31 mouse cellular contexts compared by ENCODE assay signal in genomic region chr2:70710236-70710635, GRCm38 (mm10). TPM values are rescaled to one million over a fixed set of nuclear protein-coding genes. Genes with fewer than 3 reads are reported as not detected.
"Had no signal": no experiment of that assay in that cellular context is flagged by ENCODE, and none has a peak within 500 bp of the region (broad histone marks: within the 10 kb centered on the region; RNA-seq: fewer than 3 reads in every experiment).

No protein-coding gene starts in this region.

- H3K27me3 ChIP-seq: embryonic facial prominence, embryonic 12.5 days; embryonic facial prominence, embryonic 13.5 days; embryonic facial prominence, embryonic 15.5 days; forebrain, embryonic 12.5 days; forebrain, embryonic 13.5 days; forebrain, embryonic 15.5 days had no signal

- H3K27ac ChIP-seq: embryonic facial prominence, embryonic 10.5 days; embryonic facial prominence, embryonic 12.5 days; embryonic facial prominence, embryonic 13.5 days; embryonic facial prominence, embryonic 15.5 days; forebrain, embryonic 10.5 days; forebrain, embryonic 12.5 days; forebrain, embryonic 13.5 days; forebrain, embryonic 15.5 days; gastrocnemius, adult 2 months; heart, adult 2 months had no signal

- DNase-seq: cerebellum, adult 8-10 months; cerebellum, adult 9-10 months; cerebellum, adult 9-11 months; cerebellum, postnatal 10 days; cerebellum, postnatal 14 days; cerebellum, postnatal 25 days; cerebellum, postnatal 36 days; embryo, embryonic 11 days; forebrain, postnatal 0 days; gastrocnemius, adult 2 months; gastrocnemius, postnatal 10 days; gastrocnemius, postnatal 14 days; gastrocnemius, postnatal 25 days; gastrocnemius, postnatal 36 days; heart, adult 18-20 months; heart, adult 2 months had no signal

- H3K4me1 ChIP-seq: forebrain, embryonic 12.5 days; forebrain, embryonic 15.5 days had no signal

- H3K4me2 ChIP-seq: embryonic facial prominence, embryonic 12.5 days; embryonic facial prominence, embryonic 13.5 days; embryonic facial prominence, embryonic 15.5 days; forebrain, embryonic 12.5 days; forebrain, embryonic 13.5 days; forebrain, embryonic 15.5 days had no signal

- H3K9ac ChIP-seq: embryonic facial prominence, embryonic 12.5 days; embryonic facial prominence, embryonic 13.5 days; embryonic facial prominence, embryonic 15.5 days; forebrain, embryonic 12.5 days; forebrain, embryonic 13.5 days; forebrain, embryonic 15.5 days; forebrain, postnatal 0 days had no signal

- H3K9me3 ChIP-seq: embryonic facial prominence, embryonic 10.5 days; embryonic facial prominence, embryonic 12.5 days; embryonic facial prominence, embryonic 13.5 days; embryonic facial prominence, embryonic 15.5 days; forebrain, embryonic 10.5 days; forebrain, embryonic 12.5 days; forebrain, embryonic 13.5 days; forebrain, embryonic 15.5 days had no signal

- H3K4me3 ChIP-seq: embryonic facial prominence, embryonic 10.5 days; embryonic facial prominence, embryonic 12.5 days; embryonic facial prominence, embryonic 13.5 days; embryonic facial prominence, embryonic 15.5 days; erythroblast, embryonic 14.5 days; forebrain, embryonic 10.5 days; forebrain, embryonic 12.5 days; forebrain, embryonic 13.5 days; forebrain, embryonic 15.5 days; gastrocnemius, adult 2 months; heart, adult 2 months had no signal

- ATAC-seq: forebrain, embryonic 13.5 days; forebrain, embryonic 14.5 days; forebrain, embryonic 15.5 days; forebrain, embryonic 16.5 days; forebrain, postnatal 0 days had no signal

RNA-seq across cellular contexts. Expression of gene Gm26558, which starts 48.3 kb away (rescaled TPM):
- total RNA-seq: common myeloid progenitor, adult 5-6 weeks; forebrain, postnatal 0 days; gastrocnemius, adult 18-20 months; gastrocnemius, adult 2 months; gastrocnemius, adult 8-10 months; gastrocnemius, postnatal 10 days; gastrocnemius, postnatal 25 days; gastrocnemius, postnatal 4 days; heart, adult 18-20 months; heart, adult 2 months had no signal
- polyA plus RNA-seq: erythroblast, embryonic 14.5 days; heart, adult 2 months had no signal
